Mouse (Mus musculus): ENCODE data around the gene Psmd7.

DNA sequence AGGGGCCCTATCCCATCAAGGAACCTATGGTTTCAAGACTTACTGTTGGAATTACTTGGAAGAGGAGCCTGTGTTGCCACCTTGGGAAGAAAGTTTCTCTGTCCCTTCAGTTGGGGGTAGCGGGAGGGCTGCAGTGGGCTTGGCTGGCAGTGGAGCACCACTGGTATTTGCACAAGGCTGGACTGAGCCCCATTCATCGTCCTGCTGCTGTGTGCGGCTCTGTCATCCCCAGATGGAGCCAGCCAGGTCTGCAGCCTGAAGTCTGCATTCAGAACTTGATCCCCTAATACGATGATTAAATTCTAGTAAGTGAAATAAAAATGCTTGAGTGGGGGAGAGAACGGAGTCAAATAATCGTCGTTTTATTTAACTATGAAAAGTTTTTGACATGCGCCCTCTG is 44.1 kb downstream of the Psmd7 start:
- no peak for TF ChIP-seq GATA1 (IDR thresholded peaks at IDR 0.05; ENCODE audit: low read length)
- no peak for TF ChIP-seq TAL1 (IDR thresholded peaks at IDR 0.05; ENCODE audit: low read length)

Measured in erythroblast, embryonic 14.5 days (primary cell).